Mouse (Mus musculus) large intestine, adult 2 months (tissue): ENCODE measurements around the gene Gm21987. TPM values are rescaled to one million over a fixed set of nuclear protein-coding genes. Genes with fewer than 3 reads are reported as not detected.

Experiments used
- DNase-seq: peaks from one replicate; pipeline ENCODE4 v3.0.0-alpha.2; 2012; ENCODE audit warnings: low read depth, low spot score
- WGBS: fragments of 180-500 bp; shearing (Covaris S2); methylation state at CpG from one replicate; pipeline ENCODE4 v1.1.7; 2018; 5-methylcytosine and 5-hydroxymethylcytosine counted together
- polyA plus RNA-seq: library from polyadenylated mRNA; depleted of rRNA; stranded (reverse); fragments of >200 nt; gene quantifications from 2 replicates; pipeline ENCODE4 v1.2.3, GENCODE M21; 2012

Gene Gm21987
- polyA plus RNA-seq, 1 experiment, result not detected

- no peak for DNase-seq
- 84% methylated on average over 6 of the region's 6 CpGs for WGBS
These were observed 40.5 kb downstream of the Gm21987 start for GRCm38 (mm10) chr16:38387389-38387788.

- 69% methylated on average over 6 of the region's 6 CpGs for WGBS
- DNase-seq, result no peak
These were observed 41.9 kb downstream of the Gm21987 start for GRCm38 (mm10) chr16:38388757-38389156.

GRCm38 (mm10) chr16:38389284-38389893 is 42.5 kb downstream of the Gm21987 start:
- WGBS, result 74% methylated on average over 8 of the region's 8 CpGs
- no peak for DNase-seq

GRCm38 (mm10) chr16:38390322-38390721 is 43.5 kb downstream of the Gm21987 start:
- WGBS, result 87% methylated on average over 7 of the region's 7 CpGs
- no peak for DNase-seq

- WGBS, result 68% methylated on average over 23 of the region's 23 CpGs
- no peak for DNase-seq
These were observed 45.5 kb downstream of the Gm21987 start for GRCm38 (mm10) chr16:38392126-38392894.

- 85% methylated on average over 8 of the region's 8 CpGs for WGBS
- no peak for DNase-seq
These were observed 47.4 kb downstream of the Gm21987 start for GRCm38 (mm10) chr16:38394191-38394618.

GRCm38 (mm10) chr16:38395060-38395730 is 48.4 kb downstream of the Gm21987 start:
- DNase-seq, result no peak
- WGBS, result 57% methylated on average over 6 of the region's 6 CpGs

- WGBS, result 12% methylated on average over 13 of the region's 13 CpGs
These were observed 49.3 kb downstream of the Gm21987 start for GRCm38 (mm10) chr16:38396155-38396554.

GRCm38 (mm10) chr16:38398266-38398665 is 51.4 kb downstream of the Gm21987 start:
- DNase-seq, result no peak
- 69% methylated on average over 6 of the region's 6 CpGs for WGBS

More at GRCm38 (mm10) chr16:38396155-38396554, 49.3 kb downstream of the Gm21987 start:
- DNase-seq, result no peak

- WGBS, result 85% methylated on average over 3 of the region's 3 CpGs
- no peak for DNase-seq
These were observed 52.2 kb downstream of the Gm21987 start for GRCm38 (mm10) chr16:38399076-38399475.

- DNase-seq, result no peak
These were observed 52.8 kb downstream of the Gm21987 start for GRCm38 (mm10) chr16:38399531-38400231.

GRCm38 (mm10) chr16:38400311-38400960 is 53.6 kb downstream of the Gm21987 start:
- 81% methylated on average over 9 of the region's 9 CpGs for WGBS
- no peak for DNase-seq

More at GRCm38 (mm10) chr16:38399531-38400231, 52.8 kb downstream of the Gm21987 start:
- 30% methylated on average over 17 of the region's 17 CpGs for WGBS

GRCm38 (mm10) chr16:38401468-38401867 is 54.6 kb downstream of the Gm21987 start:
- no peak for DNase-seq
- WGBS, result 80% methylated on average over 6 of the region's 6 CpGs

GRCm38 (mm10) chr16:38403639-38404038 is 56.8 kb downstream of the Gm21987 start:
- WGBS, result 83% methylated on average over 7 of the region's 7 CpGs
- DNase-seq, result no peak

- WGBS, result 83% methylated on average over 5 of the region's 5 CpGs
These were observed 59.5 kb downstream of the Gm21987 start for GRCm38 (mm10) chr16:38406293-38406692.

GRCm38 (mm10) chr16:38406708-38407107 is 59.9 kb downstream of the Gm21987 start:
- 72% methylated on average over 6 of the region's 6 CpGs for WGBS
- no peak for DNase-seq

More at GRCm38 (mm10) chr16:38406293-38406692, 59.5 kb downstream of the Gm21987 start:
- no peak for DNase-seq

GRCm38 (mm10) chr16:38407584-38407983 is 60.7 kb downstream of the Gm21987 start:
- no peak for DNase-seq
- WGBS, result 48% methylated on average over 5 of the region's 5 CpGs

- no peak for DNase-seq
- WGBS, result 95% methylated on average over 8 of the region's 8 CpGs
These were observed 61.6 kb downstream of the Gm21987 start for GRCm38 (mm10) chr16:38408416-38408815.
